Mouse (Mus musculus) embryonic facial prominence, embryonic 11.5 days (tissue): ENCODE results near the gene Csnk1g2. TPM values are rescaled to one million over a fixed set of nuclear protein-coding genes. Genes with fewer than 3 reads are reported as not detected.

ENCODE experiments used
- ATAC-seq: fragments of 200-750 bp; cut with Nextera tagmentation; replicated peaks from 2 replicates; pipeline ENCODE4 v1.8.0; 2017; ENCODE audit warnings: low read depth; ENCODE audit not compliant: insufficient number of reproducible peaks, low FRiP score, low TSS enrichment
- DNase-seq: peaks from one replicate; pipeline ENCODE4 v3.0.0-alpha.2; 2015; ENCODE audit warnings: low spot score
- H3K27ac ChIP-seq: fragments of 300-500 bp; sonication (generic); replicated peaks from 2 replicates; pipeline ENCODE4 v1.5.1; 2014; ENCODE audit warnings: mild to moderate bottlenecking, low read depth, low read length, control low read depth
- H3K27me3 ChIP-seq: fragments of 300-500 bp; sonication (generic); 2 replicates; pipeline ENCODE4 v1.6.1; 2014; ENCODE audit warnings: mild to moderate bottlenecking, low read length, moderate library complexity, mixed read lengths; ENCODE audit not compliant: control insufficient read depth, insufficient read depth
- H3K36me3 ChIP-seq: fragments of 300-500 bp; sonication (generic); replicated peaks from 2 replicates; pipeline ENCODE4 v1.6.1; 2014; ENCODE audit warnings: low read depth, mild to moderate bottlenecking, low read length, moderate library complexity, mixed read lengths; ENCODE audit not compliant: control insufficient read depth, insufficient read depth
- H3K4me1 ChIP-seq: fragments of 300-500 bp; sonication (generic); 2 replicates; pipeline ENCODE4 v1.6.1; 2014; ENCODE audit warnings: low read length, mixed read lengths; ENCODE audit not compliant: control insufficient read depth, insufficient read depth
- H3K4me2 ChIP-seq: fragments of 300-500 bp; sonication (generic); 2 replicates; pipeline ENCODE4 v1.6.1; 2014; ENCODE audit warnings: low read depth, mild to moderate bottlenecking, control low read depth, low read length, moderate library complexity
- H3K4me3 ChIP-seq: fragments of 300-500 bp; sonication (generic); 2 replicates; pipeline ENCODE4 v1.5.1; 2014; ENCODE audit warnings: low read depth, low read length, control low read depth
- H3K9ac ChIP-seq: fragments of 300-500 bp; sonication (generic); replicated peaks from 2 replicates; pipeline ENCODE4 v1.6.1; 2014; ENCODE audit warnings: mild to moderate bottlenecking, control low read depth, low read length
- H3K9me3 ChIP-seq: fragments of 300-500 bp; sonication (generic); replicated peaks from 2 replicates; pipeline ENCODE4 v1.6.1; 2016; ENCODE audit warnings: mild to moderate bottlenecking, low read length, inconsistent platforms, mixed read lengths; ENCODE audit not compliant: control insufficient read depth
- WGBS: fragments of 180-500 bp; shearing (Covaris S2); extraction: QIAGEN DNeasy Blood & Tissue Kit; methylation state at CpG from one replicate; pipeline ENCODE4 v1.1.7; 2014; 5-methylcytosine and 5-hydroxymethylcytosine counted together
- polyA plus RNA-seq: library from polyadenylated mRNA; unstranded; fragments of >200 nt; fragmentation: Nextera tagmentation; extraction: Ambion mirVana; gene quantifications from 2 replicates; pipeline ENCODE4 v1.2.1, GENCODE M21; 2014

Csnk1g2 gene
- polyA plus RNA-seq, 1 experiment from 2014 or later = 93.4 TPM

GRCm38 (mm10) chr10:80677942-80678436 is 55.4 kb downstream of the Csnk1g2 start, which contains the start of gene Mknk2:
Mknk2 (minus strand) TSS chr10:80678112.
- WGBS = 40% methylated on average over 8 of the region's 8 CpGs
- H3K4me1 ChIP-seq = peaks cover 20% of the 10 kb centered on the region

DNA sequence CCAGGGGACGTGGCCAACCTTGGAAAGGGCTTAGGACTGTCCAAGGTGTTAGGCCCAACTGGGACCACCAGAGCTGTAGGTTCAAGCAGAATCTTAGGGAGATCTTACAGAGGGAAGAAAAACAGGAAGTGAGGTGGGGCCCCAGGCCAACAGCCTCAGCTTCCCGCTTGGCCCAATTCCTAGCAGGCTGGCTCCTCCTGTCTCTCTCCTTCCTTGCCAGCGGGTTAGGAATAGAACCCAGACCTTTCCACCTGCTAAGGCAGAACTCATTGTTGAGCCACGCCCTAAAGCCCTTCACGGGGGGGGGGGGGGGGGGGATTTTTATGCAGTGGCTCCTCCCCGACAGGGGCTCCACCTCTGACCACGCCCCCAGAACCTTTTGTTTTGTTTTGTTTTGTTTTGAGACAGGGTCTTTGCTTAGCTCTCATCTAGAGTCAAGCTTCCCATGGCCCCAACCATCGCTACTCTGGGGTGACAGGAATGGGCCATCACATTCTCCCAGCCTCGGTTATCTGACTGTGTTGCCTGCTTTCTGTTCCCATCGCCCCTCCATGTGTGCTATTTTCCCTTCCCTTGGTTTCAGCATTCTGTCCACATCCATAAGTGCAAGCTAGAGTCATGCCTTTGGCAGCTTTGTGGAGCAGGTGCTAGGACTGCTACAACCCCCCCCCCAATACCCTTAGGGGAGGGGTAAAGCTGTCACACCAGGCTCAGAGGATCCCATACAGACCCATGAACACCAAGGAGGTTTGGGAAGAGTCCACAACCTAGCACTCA is 56.2 kb downstream of the Csnk1g2 start:
- no peaks in the 10 kb centered on the region for H3K9me3 ChIP-seq
- WGBS = 63% methylated on average over 7 of the region's 10 CpGs
- H3K27me3 ChIP-seq = no peaks in the 10 kb centered on the region
- H3K4me2 ChIP-seq = no peak overlapping the region
- DNase-seq (no peak), ATAC-seq (no peak)
- H3K36me3 ChIP-seq = no peaks in the 10 kb centered on the region
- peaks cover 17% of the 10 kb centered on the region for H3K4me1 ChIP-seq
- peak overlapping the region; percentile 94; the same call in 1 of the 2 replicates for H3K27ac ChIP-seq
- H3K9ac ChIP-seq = no peak overlapping the region; the same call in 1 of the 2 replicates
- no peak overlapping the region; the same call in 1 of the 2 replicates for H3K4me3 ChIP-seq

More at GRCm38 (mm10) chr10:80677942-80678436, 55.4 kb downstream of the Csnk1g2 start, which contains the start of gene Mknk2:
- ATAC-seq (no peak), DNase-seq (no peak)
- H3K4me2 ChIP-seq = peak within 1 kb of the TSS; percentile 82
- no peaks in the 10 kb centered on the region for H3K27me3 ChIP-seq
- H3K9ac ChIP-seq = peak within 1 kb of the TSS; percentile 85
- H3K36me3 ChIP-seq = no peaks in the 10 kb centered on the region
- H3K9me3 ChIP-seq = no peaks in the 10 kb centered on the region
- peak within 1 kb of the TSS; percentile 41 for H3K4me3 ChIP-seq
- peak within 1 kb of the TSS; percentile 94 for H3K27ac ChIP-seq

- ATAC-seq (no peak), DNase-seq (no peak)
- H3K9me3 ChIP-seq = no peaks in the 10 kb centered on the region
- no peak overlapping the region for H3K27ac ChIP-seq
- peaks cover 9% of the 10 kb centered on the region for H3K4me1 ChIP-seq
- H3K36me3 ChIP-seq = no peaks in the 10 kb centered on the region
- no peaks in the 10 kb centered on the region for H3K27me3 ChIP-seq
- H3K9ac ChIP-seq = no peak overlapping the region; the same call in 1 of the 2 replicates
- no peak overlapping the region for H3K4me2 ChIP-seq
- no peak overlapping the region for H3K4me3 ChIP-seq
- 69% methylated on average over 9 of the region's 9 CpGs for WGBS
These were observed 57.1 kb downstream of the Csnk1g2 start for GRCm38 (mm10) chr10:80679556-80680259.

- no peak for ATAC-seq
These were observed 57.6 kb downstream of the Csnk1g2 start for GRCm38 (mm10) chr10:80680260-80680696.

GRCm38 (mm10) chr10:80682003-80682402 is 59.4 kb downstream of the Csnk1g2 start:
- H3K9ac ChIP-seq = no peak overlapping the region
- H3K4me2 ChIP-seq = no peak overlapping the region
- ATAC-seq = no peak
- H3K4me3 ChIP-seq = no peak overlapping the region
- DNase-seq = no peak
- peaks cover 7% of the 10 kb centered on the region for H3K4me1 ChIP-seq
- H3K27ac ChIP-seq = no peak overlapping the region
- no peaks in the 10 kb centered on the region for H3K27me3 ChIP-seq
- 95% methylated on average over 6 of the region's 6 CpGs for WGBS
- H3K36me3 ChIP-seq = no peaks in the 10 kb centered on the region
- H3K9me3 ChIP-seq = no peaks in the 10 kb centered on the region

More at GRCm38 (mm10) chr10:80680260-80680696, 57.6 kb downstream of the Csnk1g2 start:
- Histone ChIP-seq H3K27me3 (no peaks in the 10 kb centered on the region), H3K27ac (no peak overlapping the region), H3K4me2 (no peak overlapping the region), H3K36me3 (no peaks in the 10 kb centered on the region), H3K9ac (no peak overlapping the region), H3K4me3 (no peak overlapping the region), H3K4me1 (peaks cover 7% of the 10 kb centered on the region), H3K9me3 (no peaks in the 10 kb centered on the region)
- no peak for DNase-seq
- WGBS = 75% methylated on average over 2 of the region's 2 CpGs

- peaks cover under 1% of the 10 kb centered on the region for H3K36me3 ChIP-seq
These were observed 61.0 kb downstream of the Csnk1g2 start for GRCm38 (mm10) chr10:80683647-80684046.

GRCm38 (mm10) chr10:80684214-80684613 is 61.6 kb downstream of the Csnk1g2 start:
- DNase-seq = peak; percentile 60

More at GRCm38 (mm10) chr10:80683647-80684046, 61.0 kb downstream of the Csnk1g2 start:
- no peaks in the 10 kb centered on the region for H3K27me3 ChIP-seq
- DNase-seq (no peak), ATAC-seq (no peak)
- no peaks in the 10 kb centered on the region for H3K9me3 ChIP-seq
- no peak overlapping the region for H3K27ac ChIP-seq
- no peak overlapping the region for H3K9ac ChIP-seq
- 82% methylated on average over 1 of the region's 1 CpGs for WGBS
- H3K4me2 ChIP-seq = no peak overlapping the region
- peaks cover under 1% of the 10 kb centered on the region; the same call in 1 of the 2 replicates for H3K4me1 ChIP-seq
- no peak overlapping the region for H3K4me3 ChIP-seq

More at GRCm38 (mm10) chr10:80684214-80684613, 61.6 kb downstream of the Csnk1g2 start:
- no peaks in the 10 kb centered on the region; the same call in 1 of the 2 replicates for H3K4me1 ChIP-seq
- H3K27ac ChIP-seq = no peak overlapping the region
- peaks cover 2% of the 10 kb centered on the region for H3K36me3 ChIP-seq
- no peak overlapping the region for H3K4me2 ChIP-seq
- H3K9me3 ChIP-seq = no peaks in the 10 kb centered on the region
- no peak overlapping the region for H3K4me3 ChIP-seq
- 58% methylated on average over 6 of the region's 6 CpGs for whole genome bisulfite sequencing
- H3K27me3 ChIP-seq = no peaks in the 10 kb centered on the region
- H3K9ac ChIP-seq = no peak overlapping the region
- ATAC-seq = no peak
